Mouse (Mus musculus): Measurements from ENCODE around the gene Olfr963. TPM values are rescaled to one million over a fixed set of nuclear protein-coding genes. Genes with fewer than 3 reads are reported as not detected.

The Olfr963 gene
- not detected in 2 replicates for polyA plus RNA-seq (2012; rRNA removed)

GRCm38 (mm10) chr9:39666905-39667304 lies at the start of gene Olfr963:
TSS of gene Olfr963 (plus strand) at chr9:39667205.
- Histone ChIP-seq H3K27me3 (ENCODE audit: control insufficient read depth, insufficient read depth, low read length) (no peaks in the 10 kb centered on the region), H3K27ac (ENCODE audit: control insufficient read depth, insufficient read depth, low read depth, low read length) (no peak within 1 kb of the TSS), H3K4me3 (ENCODE audit: control insufficient read depth, low read depth, low read length) (no peak within 1 kb of the TSS), H3K4me1 (ENCODE audit: control insufficient read depth, insufficient read depth, low read length) (no peaks in the 10 kb centered on the region), H3K36me3 (ENCODE audit: control insufficient read depth, insufficient read depth, low read length) (no peaks in the 10 kb centered on the region)
- TF ChIP-seq CTCF (IDR thresholded peaks at IDR 0.05; ENCODE audit: control insufficient read depth, insufficient read depth, insufficient replicate concordance, low read depth, low read length) = no peak
- TF ChIP-seq POLR2A (IDR thresholded peaks at IDR 0.05; ENCODE audit: control insufficient read depth, low read depth, low read length) = no peak

- TF ChIP-seq CTCF (IDR thresholded peaks at IDR 0.05; ENCODE audit: control insufficient read depth, insufficient read depth, insufficient replicate concordance, low read depth, low read length) = no peak
- no peak for TF ChIP-seq POLR2A (IDR thresholded peaks at IDR 0.05; ENCODE audit: control insufficient read depth, low read depth, low read length)
- H3K36me3 ChIP-seq (ENCODE audit: control insufficient read depth, insufficient read depth, low read length) = no peaks in the 10 kb centered on the region
- no peaks in the 10 kb centered on the region for H3K27me3 ChIP-seq (ENCODE audit: control insufficient read depth, insufficient read depth, low read length)
- no peak within 1 kb of the TSS for H3K27ac ChIP-seq (ENCODE audit: control insufficient read depth, insufficient read depth, low read depth, low read length)
- no peaks in the 10 kb centered on the region for H3K4me1 ChIP-seq (ENCODE audit: control insufficient read depth, insufficient read depth, low read length)
- no peak within 1 kb of the TSS for H3K4me3 ChIP-seq (ENCODE audit: control insufficient read depth, low read depth, low read length)
These were observed 45.9 kb upstream of the Olfr963 start, which contains the start of gene Olfr960 for GRCm38 (mm10) chr9:39621073-39621472. TSS of gene Olfr960 (plus strand) at chr9:39621373.

- Histone ChIP-seq H3K27ac (ENCODE audit: control insufficient read depth, insufficient read depth, low read depth, low read length) (no peak overlapping the region), H3K4me1 (ENCODE audit: control insufficient read depth, insufficient read depth, low read length) (no peaks in the 10 kb centered on the region), H3K4me3 (ENCODE audit: control insufficient read depth, low read depth, low read length) (no peak overlapping the region), H3K27me3 (ENCODE audit: control insufficient read depth, insufficient read depth, low read length) (no peaks in the 10 kb centered on the region), H3K36me3 (ENCODE audit: control insufficient read depth, insufficient read depth, low read length) (no peaks in the 10 kb centered on the region)
- TF ChIP-seq CTCF (IDR thresholded peaks at IDR 0.05; ENCODE audit: control insufficient read depth, insufficient read depth, insufficient replicate concordance, low read depth, low read length) = no peak
- TF ChIP-seq POLR2A (IDR thresholded peaks at IDR 0.05; ENCODE audit: control insufficient read depth, low read depth, low read length) = no peak
These were observed 43.2 kb upstream of the Olfr963 start for GRCm38 (mm10) chr9:39623783-39624182.

GRCm38 (mm10) chr9:39624711-39625110 lies 42.3 kb upstream of the Olfr963 start:
- H3K27ac ChIP-seq (ENCODE audit: control insufficient read depth, insufficient read depth, low read depth, low read length) = no peak overlapping the region
- H3K4me3 ChIP-seq (ENCODE audit: control insufficient read depth, low read depth, low read length) = no peak overlapping the region
- H3K4me1 ChIP-seq (ENCODE audit: control insufficient read depth, insufficient read depth, low read length) = no peaks in the 10 kb centered on the region
- H3K27me3 ChIP-seq (ENCODE audit: control insufficient read depth, insufficient read depth, low read length) = no peaks in the 10 kb centered on the region
- no peaks in the 10 kb centered on the region for H3K36me3 ChIP-seq (ENCODE audit: control insufficient read depth, insufficient read depth, low read length)
- TF ChIP-seq POLR2A (IDR thresholded peaks at IDR 0.05; ENCODE audit: control insufficient read depth, low read depth, low read length) (no peak), CTCF (IDR thresholded peaks at IDR 0.05; ENCODE audit: control insufficient read depth, insufficient read depth, insufficient replicate concordance, low read depth, low read length) (no peak)

GRCm38 (mm10) chr9:39629069-39629468 lies 37.9 kb upstream of the Olfr963 start:
- Histone ChIP-seq H3K36me3 (ENCODE audit: control insufficient read depth, insufficient read depth, low read length) (no peaks in the 10 kb centered on the region), H3K4me1 (ENCODE audit: control insufficient read depth, insufficient read depth, low read length) (no peaks in the 10 kb centered on the region), H3K27ac (ENCODE audit: control insufficient read depth, insufficient read depth, low read depth, low read length) (no peak overlapping the region), H3K4me3 (ENCODE audit: control insufficient read depth, low read depth, low read length) (no peak overlapping the region), H3K27me3 (ENCODE audit: control insufficient read depth, insufficient read depth, low read length) (no peaks in the 10 kb centered on the region)
- TF ChIP-seq CTCF (IDR thresholded peaks at IDR 0.05; ENCODE audit: control insufficient read depth, insufficient read depth, insufficient replicate concordance, low read depth, low read length) = no peak
- no peak for TF ChIP-seq POLR2A (IDR thresholded peaks at IDR 0.05; ENCODE audit: control insufficient read depth, low read depth, low read length)

- Histone ChIP-seq H3K27me3 (ENCODE audit: control insufficient read depth, insufficient read depth, low read length) (no peaks in the 10 kb centered on the region), H3K27ac (ENCODE audit: control insufficient read depth, insufficient read depth, low read depth, low read length) (no peak overlapping the region), H3K4me3 (ENCODE audit: control insufficient read depth, low read depth, low read length) (no peak overlapping the region), H3K36me3 (ENCODE audit: control insufficient read depth, insufficient read depth, low read length) (no peaks in the 10 kb centered on the region), H3K4me1 (ENCODE audit: control insufficient read depth, insufficient read depth, low read length) (no peaks in the 10 kb centered on the region)
- TF ChIP-seq POLR2A (IDR thresholded peaks at IDR 0.05; ENCODE audit: control insufficient read depth, low read depth, low read length) = no peak
- no peak for TF ChIP-seq CTCF (IDR thresholded peaks at IDR 0.05; ENCODE audit: control insufficient read depth, insufficient read depth, insufficient replicate concordance, low read depth, low read length)
These were observed 33.0 kb upstream of the Olfr963 start for GRCm38 (mm10) chr9:39633913-39634594.

- Histone ChIP-seq H3K4me1 (ENCODE audit: control insufficient read depth, insufficient read depth, low read length) (no peaks in the 10 kb centered on the region), H3K4me3 (ENCODE audit: control insufficient read depth, low read depth, low read length) (no peak within 1 kb of the TSS), H3K36me3 (ENCODE audit: control insufficient read depth, insufficient read depth, low read length) (no peaks in the 10 kb centered on the region), H3K27me3 (ENCODE audit: control insufficient read depth, insufficient read depth, low read length) (no peaks in the 10 kb centered on the region), H3K27ac (ENCODE audit: control insufficient read depth, insufficient read depth, low read depth, low read length) (no peak within 1 kb of the TSS)
- no peak for TF ChIP-seq CTCF (IDR thresholded peaks at IDR 0.05; ENCODE audit: control insufficient read depth, insufficient read depth, insufficient replicate concordance, low read depth, low read length)
These were observed 22.2 kb upstream of the Olfr963 start, which contains the start of gene Olfr961 for GRCm38 (mm10) chr9:39644785-39645184. TSS of gene Olfr961 (plus strand) at chr9:39645085.

Measured in testis, adult 2 months (tissue).